Mouse (Mus musculus) midbrain, embryonic 15.5 days (tissue): Measurements from ENCODE around the gene Slc4a1. TPM values are rescaled to one million over a fixed set of nuclear protein-coding genes. Genes with fewer than 3 reads are reported as not detected.
"Not testable (repeated sequence)": the region's sequence is repeated elsewhere in the genome, so short reads cannot be mapped to it uniquely, and the experiment has no call there.

ENCODE experiments used
- ATAC-seq: fragments of 200-750 bp; cut with Nextera tagmentation; replicated peaks from 2 replicates; pipeline ENCODE4 v1.8.0; 2017; ENCODE audit warnings: moderate TSS enrichment
- H3K27ac ChIP-seq: fragments of 300-500 bp; sonication (generic); 2 replicates; pipeline ENCODE4 v1.5.1; 2015; ENCODE audit warnings: mild to moderate bottlenecking, inconsistent platforms
- H3K27me3 ChIP-seq: fragments of 300-500 bp; sonication (generic); replicated peaks from 2 replicates; pipeline ENCODE4 v1.6.1; 2015; ENCODE audit warnings: inconsistent platforms
- H3K36me3 ChIP-seq: fragments of 300-500 bp; sonication (generic); replicated peaks from 2 replicates; pipeline ENCODE4 v1.6.1; 2015; ENCODE audit warnings: inconsistent platforms
- H3K4me1 ChIP-seq: fragments of 300-500 bp; sonication (generic); 2 replicates; pipeline ENCODE4 v1.6.1; 2015; ENCODE audit warnings: inconsistent platforms
- H3K4me2 ChIP-seq: fragments of 300-500 bp; sonication (generic); 2 replicates; pipeline ENCODE4 v1.6.1; 2015; ENCODE audit warnings: inconsistent platforms, mild to moderate bottlenecking, moderate library complexity
- H3K4me3 ChIP-seq: fragments of 300-500 bp; sonication (generic); 2 replicates; pipeline ENCODE4 v1.5.1; 2015; ENCODE audit warnings: mild to moderate bottlenecking, inconsistent platforms
- H3K9ac ChIP-seq: fragments of 300-500 bp; sonication (generic); 2 replicates; pipeline ENCODE4 v1.6.1; 2015; ENCODE audit warnings: mild to moderate bottlenecking, inconsistent platforms
- H3K9me3 ChIP-seq: fragments of 300-500 bp; sonication (generic); 2 replicates; pipeline ENCODE4 v1.6.1; 2016; ENCODE audit warnings: inconsistent platforms
- WGBS: fragments of 180-500 bp; shearing (Covaris S2); methylation state at CpG from one replicate; pipeline ENCODE4 v1.1.7; 2015; ENCODE audit warnings: mixed read lengths; 5-methylcytosine and 5-hydroxymethylcytosine counted together
- polyA plus RNA-seq: library from polyadenylated mRNA; unstranded; fragments of >200 nt; fragmentation: Nextera tagmentation; extraction: Ambion mirVana; gene quantifications from 2 replicates; pipeline ENCODE4 v1.2.1, GENCODE M21; 2015

Gene Slc4a1
- 2.9 and 3.8 TPM in 2 replicates for polyA plus RNA-seq

DNA sequence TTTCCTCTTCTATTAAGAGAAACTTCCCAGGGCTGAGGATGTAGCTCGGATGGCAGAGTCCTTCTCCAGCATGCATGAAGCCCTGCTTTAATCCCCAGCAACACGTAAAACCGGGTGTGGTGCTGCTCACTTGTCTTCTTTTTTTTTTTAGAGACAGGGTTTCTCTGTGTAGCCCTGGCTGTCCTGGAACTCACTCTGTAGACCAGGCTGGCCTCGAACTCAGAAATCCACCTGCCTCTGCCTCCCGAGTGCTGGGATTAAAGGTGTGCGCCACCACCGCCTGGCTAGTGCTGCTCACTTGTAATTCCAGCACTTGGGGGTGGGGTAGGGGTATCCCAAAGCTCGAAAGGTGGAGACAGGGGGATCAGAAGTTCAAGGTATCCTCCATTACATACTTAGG is at the start of gene Slc4a1:
TSS of gene Slc4a1 (minus strand) at position 101 of the 400 bp plus-strand sequence.
- 86% methylated on average over 8 of the region's 8 CpGs for WGBS
- H3K9ac ChIP-seq, H3K4me1 ChIP-seq, H3K27me3 ChIP-seq, H3K27ac ChIP-seq, ATAC-seq, H3K4me3 ChIP-seq, H3K9me3 ChIP-seq, H3K36me3 ChIP-seq, H3K4me2 ChIP-seq: not testable (repeated sequence)

- no peak overlapping the region for H3K4me3 ChIP-seq
- WGBS: 70% methylated on average over 10 of the region's 10 CpGs
- no peak overlapping the region for H3K27ac ChIP-seq
- H3K9me3 ChIP-seq: no peaks in the 10 kb centered on the region
- no peaks in the 10 kb centered on the region for H3K36me3 ChIP-seq
- H3K27me3 ChIP-seq: no peaks in the 10 kb centered on the region
- no peak overlapping the region for H3K4me2 ChIP-seq
- no peak overlapping the region for H3K9ac ChIP-seq
- no peaks in the 10 kb centered on the region for H3K4me1 ChIP-seq
- ATAC-seq: no peak
Observed at GRCm38 (mm10) chr11:102415034-102415802, 49.2 kb upstream of the Slc4a1 start.

GRCm38 (mm10) chr11:102413059-102413458 is 47.1 kb upstream of the Slc4a1 start:
- Histone ChIP-seq H3K27ac (no peak overlapping the region), H3K4me2 (no peak overlapping the region), H3K4me3 (no peak overlapping the region), H3K36me3 (no peaks in the 10 kb centered on the region), H3K27me3 (no peaks in the 10 kb centered on the region), H3K9me3 (no peaks in the 10 kb centered on the region), H3K4me1 (peaks cover 8% of the 10 kb centered on the region), H3K9ac (no peak overlapping the region)
- no peak for ATAC-seq
- 78% methylated on average over 8 of the region's 8 CpGs for WGBS

DNA sequence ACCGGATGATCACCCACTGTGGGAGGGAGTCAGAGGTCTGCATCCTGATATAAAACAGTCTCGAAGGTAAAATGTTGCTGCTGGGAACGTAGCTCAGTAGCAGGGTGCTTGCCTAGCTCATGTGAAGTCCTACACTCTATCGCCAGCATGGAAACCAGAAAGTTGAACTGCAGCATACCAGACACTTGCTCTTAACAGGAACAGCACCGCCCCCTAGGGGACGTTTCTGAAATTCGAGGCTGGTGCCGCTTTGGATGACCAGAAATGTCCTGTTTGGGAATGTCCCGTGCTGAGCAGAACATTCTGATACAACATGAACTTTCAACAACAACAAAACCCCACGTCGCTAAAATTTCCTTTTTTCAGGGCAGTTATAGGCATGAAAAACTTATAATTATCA is 45.7 kb upstream of the Slc4a1 start:
- Histone ChIP-seq H3K9ac (no peak overlapping the region), H3K4me3 (no peak overlapping the region), H3K27me3 (no peaks in the 10 kb centered on the region), H3K9me3 (no peaks in the 10 kb centered on the region), H3K27ac (no peak overlapping the region), H3K4me1 (peaks cover 17% of the 10 kb centered on the region), H3K4me2 (no peak overlapping the region), H3K36me3 (no peaks in the 10 kb centered on the region)
- ATAC-seq: no peak
- WGBS: 6% methylated on average over 11 of the region's 11 CpGs

DNA sequence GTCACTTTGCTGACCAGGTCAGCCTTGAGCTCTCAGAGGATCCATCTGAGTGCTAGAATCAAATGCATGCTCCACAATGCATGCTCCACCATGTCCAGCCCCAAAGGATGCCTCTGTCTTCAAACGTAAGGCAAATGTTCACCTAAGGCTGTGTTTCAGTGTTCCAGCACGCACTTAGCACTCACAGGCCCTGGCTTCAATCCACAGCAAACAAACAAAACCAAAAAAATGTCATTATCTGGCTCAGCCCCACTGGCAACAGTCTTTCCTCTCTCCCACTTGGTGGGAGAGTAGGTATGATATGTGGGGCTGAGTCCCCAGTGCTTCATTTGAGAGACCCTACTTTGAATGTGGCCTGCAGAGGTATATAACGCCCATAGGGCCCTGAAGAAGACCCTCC is 45.1 kb upstream of the Slc4a1 start:
- Histone ChIP-seq H3K27ac (no peak overlapping the region), H3K27me3 (no peaks in the 10 kb centered on the region), H3K9ac (no peak overlapping the region), H3K4me1 (peaks cover 23% of the 10 kb centered on the region), H3K36me3 (no peaks in the 10 kb centered on the region), H3K9me3 (no peaks in the 10 kb centered on the region), H3K4me2 (no peak overlapping the region), H3K4me3 (no peak overlapping the region)
- no peak for ATAC-seq
- 82% methylated on average over 3 of the region's 3 CpGs for WGBS

- H3K4me2 ChIP-seq, ATAC-seq, H3K9ac ChIP-seq, H3K27me3 ChIP-seq, H3K9me3 ChIP-seq, H3K27ac ChIP-seq, H3K4me3 ChIP-seq, H3K36me3 ChIP-seq: not testable (repeated sequence)
- 92% methylated on average over 3 of the region's 3 CpGs for WGBS
- H3K4me1 ChIP-seq: peaks cover 31% of the 10 kb centered on the region
Observed at GRCm38 (mm10) chr11:102410345-102410744, 44.3 kb upstream of the Slc4a1 start.

DNA sequence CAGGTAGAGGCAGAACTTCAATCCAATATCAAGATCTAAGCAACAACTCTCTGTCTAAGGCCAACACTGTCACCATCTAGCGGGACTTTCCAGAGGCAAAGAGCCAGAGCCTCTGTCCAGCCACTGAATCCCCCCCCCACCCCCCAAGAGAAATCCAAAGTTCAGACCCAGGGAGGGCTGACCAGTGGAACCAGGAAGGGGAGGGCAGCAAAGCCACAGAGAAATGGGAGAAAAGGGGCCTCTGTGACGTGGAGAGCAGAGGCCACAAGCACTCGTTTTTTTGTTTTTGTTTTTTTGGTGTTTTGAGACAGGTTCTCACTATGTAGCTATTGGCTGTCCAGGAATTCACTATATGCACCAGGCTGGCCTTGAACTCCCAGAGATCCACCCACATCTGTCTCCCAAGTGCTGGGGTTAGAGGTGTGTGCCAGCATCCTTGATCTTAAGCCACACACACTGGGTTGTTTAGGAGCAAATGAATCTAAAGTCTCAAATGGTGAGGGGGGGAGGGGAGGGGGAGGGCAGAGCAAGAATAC is 43.9 kb upstream of the Slc4a1 start:
- Histone ChIP-seq H3K9me3 (no peaks in the 10 kb centered on the region), H3K9ac (no peak overlapping the region), H3K4me2 (no peak overlapping the region), H3K36me3 (no peaks in the 10 kb centered on the region), H3K4me3 (no peak overlapping the region), H3K4me1 (peaks cover 35% of the 10 kb centered on the region), H3K27me3 (no peaks in the 10 kb centered on the region), H3K27ac (no peak overlapping the region)
- ATAC-seq: no peak
- WGBS: 81% methylated on average over 3 of the region's 3 CpGs

DNA sequence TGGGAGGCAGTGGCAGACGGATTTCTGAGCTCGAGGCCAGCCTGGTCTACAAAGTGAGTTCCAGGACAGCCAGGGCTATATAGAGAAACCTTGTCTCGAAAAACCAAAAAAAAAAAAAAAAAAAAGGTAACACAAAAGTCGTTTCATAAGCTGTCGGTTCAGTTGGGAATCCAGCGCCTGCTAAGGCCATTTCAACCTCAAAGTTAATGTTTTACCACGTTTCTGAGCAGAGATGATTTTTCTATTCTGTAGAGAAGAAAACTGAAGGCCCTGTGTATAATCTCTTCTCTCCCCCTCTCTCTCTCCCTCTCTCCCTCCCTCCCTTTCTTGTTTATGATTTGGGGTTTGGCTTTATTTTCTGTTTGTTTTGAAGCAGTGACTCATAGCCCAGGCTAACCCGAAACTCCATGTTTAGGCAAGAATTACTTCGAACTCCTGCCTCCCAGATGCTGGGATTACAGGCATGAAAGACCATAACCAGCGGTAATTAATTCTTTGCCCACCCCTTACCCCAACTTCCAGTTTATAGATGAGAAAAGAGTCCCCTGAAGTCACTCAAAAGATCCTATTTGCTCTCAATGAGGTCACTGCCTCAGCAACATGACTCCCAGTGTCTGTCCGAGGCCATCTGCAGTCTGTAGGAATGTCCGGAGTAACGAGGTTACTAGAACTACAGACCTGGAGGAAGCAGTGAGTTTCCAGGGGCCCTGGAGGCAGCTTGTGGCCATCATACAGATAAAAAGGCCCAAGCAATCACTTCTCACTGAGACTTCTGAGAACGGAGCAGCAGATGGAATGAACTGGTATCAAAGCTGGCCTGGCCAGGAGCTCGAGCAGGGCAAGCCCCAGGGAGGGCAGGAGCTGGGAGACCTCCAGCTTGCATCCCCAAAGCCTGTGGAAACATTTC is 43.1 kb upstream of the Slc4a1 start:
- Histone ChIP-seq H3K9me3 (no peaks in the 10 kb centered on the region), H3K36me3 (no peaks in the 10 kb centered on the region), H3K4me2 (peak overlapping the region; percentile 83), H3K27ac (peak overlapping the region; percentile 86), H3K4me1 (peaks cover 42% of the 10 kb centered on the region), H3K9ac (no peak overlapping the region), H3K4me3 (peak overlapping the region; percentile 91), H3K27me3 (no peaks in the 10 kb centered on the region)
- 48% methylated on average over 15 of the region's 15 CpGs for WGBS
- ATAC-seq: no peak

GRCm38 (mm10) chr11:102408344-102408876 is 42.4 kb upstream of the Slc4a1 start:
- peak; percentile 94 for ATAC-seq
- H3K9ac ChIP-seq: no peak overlapping the region
- under 1% methylated on average over 32 of the region's 32 CpGs for WGBS
- H3K4me3 ChIP-seq: peak overlapping the region; percentile 91
- peaks cover 42% of the 10 kb centered on the region for H3K4me1 ChIP-seq
- H3K4me2 ChIP-seq: peak overlapping the region; percentile 83
- H3K27ac ChIP-seq: peak overlapping the region; percentile 86
- H3K9me3 ChIP-seq: no peaks in the 10 kb centered on the region
- peaks cover 5% of the 10 kb centered on the region; the same call in 1 of the 2 replicates for H3K36me3 ChIP-seq
- no peaks in the 10 kb centered on the region for H3K27me3 ChIP-seq

- Histone ChIP-seq H3K4me2 (peak within 1 kb of the TSS; percentile 83), H3K9ac (peak within 1 kb of the TSS; percentile 86), H3K4me1 (peaks cover 42% of the 10 kb centered on the region), H3K27ac (peak within 1 kb of the TSS; percentile 86), H3K9me3 (no peaks in the 10 kb centered on the region), H3K36me3 (peaks cover 8% of the 10 kb centered on the region; the same call in 1 of the 2 replicates), H3K27me3 (no peaks in the 10 kb centered on the region), H3K4me3 (peak within 1 kb of the TSS; percentile 91)
- 1% methylated on average over 19 of the region's 19 CpGs for WGBS
- no peak for ATAC-seq
Observed at GRCm38 (mm10) chr11:102407834-102408215, 41.8 kb upstream of the Slc4a1 start, which contains the start of gene Slc25a39. TSS of gene Slc25a39 (minus strand) at chr11:102407946.

GRCm38 (mm10) chr11:102406900-102407833 is 41.2 kb upstream of the Slc4a1 start:
- no peaks in the 10 kb centered on the region for H3K9me3 ChIP-seq
- peak overlapping the region; percentile 91 for H3K4me3 ChIP-seq
- H3K9ac ChIP-seq: peak overlapping the region; percentile 86
- peak overlapping the region; percentile 83 for H3K4me2 ChIP-seq
- peak overlapping the region; percentile 86 for H3K27ac ChIP-seq
- peaks cover 8% of the 10 kb centered on the region; the same call in 1 of the 2 replicates for H3K36me3 ChIP-seq
- peaks cover 42% of the 10 kb centered on the region for H3K4me1 ChIP-seq
- H3K27me3 ChIP-seq: no peaks in the 10 kb centered on the region
- ATAC-seq: peak; percentile 69
- WGBS: under 1% methylated on average over 85 of the region's 85 CpGs
